In genomic region chr2:80594215-80594918, GRCm38 (mm10) we compare ENCODE assay signal across 23 mouse cellular contexts. TPM values are rescaled to one million over a fixed set of nuclear protein-coding genes. Genes with fewer than 3 reads are reported as not detected.
DNase-seq lines count a peak whose midpoint lies in the region; ATAC-seq and TF ChIP-seq lines count a peak whose summit lies in the region.
"Had no signal": no experiment of that assay in that cellular context is flagged by ENCODE, and none has a peak within 500 bp of the region (broad histone marks: within the 10 kb centered on the region; RNA-seq: fewer than 3 reads in every experiment).

No protein-coding gene starts in this region.

- intact Hi-C loops in left cerebral cortex, adult 2 months (cut with DNase I): no loop called here

- TF ChIP-seq CTCF in left cerebral cortex, adult 2 months (IDR thresholded peaks at IDR 0.05): no peak

- H3K4me2 ChIP-seq in forebrain, embryonic 13.5 days: no peak overlapping the region
- no peak overlapping the region for H3K4me2 ChIP-seq in hindbrain, embryonic 11.5 days (replicated peaks; ENCODE audit: low read depth, low read length)
- H3K4me2 ChIP-seq: heart, embryonic 15.5 days; liver, embryonic 12.5 days; lung, embryonic 14.5 days; midbrain, embryonic 12.5 days had no signal

- H3K9me3 ChIP-seq in forebrain, embryonic 13.5 days (replicated peaks): no peaks in the 10 kb centered on the region
- H3K9me3 ChIP-seq in forebrain, embryonic 10.5 days: no peaks in the 10 kb centered on the region
- no peaks in the 10 kb centered on the region for H3K9me3 ChIP-seq in hindbrain, embryonic 11.5 days (ENCODE audit: control insufficient read depth, low read length)
- H3K9me3 ChIP-seq: G1E; heart, embryonic 15.5 days; hindbrain, embryonic 10.5 days; liver, embryonic 12.5 days; midbrain, embryonic 12.5 days had no signal

- H3K4me3 ChIP-seq in forebrain, embryonic 13.5 days: no peak overlapping the region
- no peak overlapping the region for H3K4me3 ChIP-seq in forebrain, embryonic 10.5 days
- no peak overlapping the region for H3K4me3 ChIP-seq in left cerebral cortex, adult 2 months
- no peak overlapping the region for H3K4me3 ChIP-seq in hindbrain, embryonic 11.5 days (ENCODE audit: low read depth, low read length)
- H3K4me3 ChIP-seq: erythroblast, embryonic 14.5 days; heart, adult 2 months; heart, embryonic 15.5 days; hindbrain, embryonic 10.5 days; liver, embryonic 12.5 days; midbrain, embryonic 12.5 days had no signal

- ATAC-seq in forebrain, embryonic 13.5 days: peak; percentile 51; the same call in 1 of the 2 replicates
- no peak for ATAC-seq in hindbrain, embryonic 11.5 days (ENCODE audit: low FRiP score)
- ATAC-seq in megakaryocyte, adult 5-6 weeks (ENCODE audit: poor library complexity, severe bottlenecking): no peak
- ATAC-seq: CD4-positive, CD25-positive, alpha-beta regulatory T cell, adult 4 months; liver, embryonic 12.5 days had no signal

- 81% methylated on average over 4 of the region's 4 CpGs for WGBS in forebrain, embryonic 13.5 days
- WGBS in forebrain, embryonic 10.5 days: 76% methylated on average over 4 of the region's 4 CpGs
- 70% methylated on average over 4 of the region's 4 CpGs for WGBS in hindbrain, embryonic 11.5 days

- H3K27ac ChIP-seq in forebrain, embryonic 13.5 days: no peak overlapping the region
- H3K27ac ChIP-seq in forebrain, embryonic 10.5 days: no peak overlapping the region
- peak overlapping the region; percentile 82 for H3K27ac ChIP-seq in left cerebral cortex, adult 2 months
- no peak overlapping the region for H3K27ac ChIP-seq in hindbrain, embryonic 11.5 days (ENCODE audit: low read depth, low read length)
- H3K27ac ChIP-seq: heart, adult 2 months; heart, embryonic 15.5 days; hindbrain, embryonic 10.5 days; liver, embryonic 12.5 days; macrophage; midbrain, embryonic 12.5 days had no signal

- H3K36me3 ChIP-seq in forebrain, embryonic 13.5 days (ENCODE audit: poor library complexity, severe bottlenecking): no peaks in the 10 kb centered on the region
- no peaks in the 10 kb centered on the region for H3K36me3 ChIP-seq in forebrain, embryonic 10.5 days (replicated peaks)
- no peaks in the 10 kb centered on the region for H3K36me3 ChIP-seq in hindbrain, embryonic 11.5 days (ENCODE audit: control insufficient read depth, insufficient read depth, low read length)
- H3K36me3 ChIP-seq: G1E; heart, embryonic 15.5 days; hindbrain, embryonic 10.5 days; liver, embryonic 12.5 days; midbrain, embryonic 12.5 days had no signal

- H3K4me1 ChIP-seq in forebrain, embryonic 13.5 days: no peaks in the 10 kb centered on the region
- H3K4me1 ChIP-seq in forebrain, embryonic 10.5 days: peaks cover 3% of the 10 kb centered on the region; the same call in 1 of the 2 replicates
- H3K4me1 ChIP-seq in hindbrain, embryonic 11.5 days (replicated peaks; ENCODE audit: control insufficient read depth, insufficient read depth, low read length): no peaks in the 10 kb centered on the region
- H3K4me1 ChIP-seq: heart, embryonic 15.5 days; hindbrain, embryonic 10.5 days; midbrain, embryonic 12.5 days had no signal

- H3K9ac ChIP-seq in forebrain, embryonic 13.5 days: no peak overlapping the region
- H3K9ac ChIP-seq in hindbrain, embryonic 11.5 days (ENCODE audit: low read depth, low read length): no peak overlapping the region
- H3K9ac ChIP-seq: heart, embryonic 15.5 days; liver, embryonic 12.5 days; lung, embryonic 14.5 days; midbrain, embryonic 12.5 days had no signal

- DNase-seq in forebrain, embryonic 10.5 days (ENCODE audit: extremely low spot score, low spot score): no peak
- peak; percentile 51 for DNase-seq in right cerebral cortex, adult 18-20 months
- no peak for DNase-seq in right cerebral cortex, adult 2 months (ENCODE audit: low spot score in 2 of 2)
- DNase-seq in left cerebral cortex, adult 2 months (ENCODE audit: extremely low spot score in 1 of 2, low spot score in 2 of 2): no peak
- peak; percentile 88 for DNase-seq in telencephalon, adult 2 months (ENCODE audit: low read depth, low spot score)
- no peak for DNase-seq in hindbrain, embryonic 11.5 days (ENCODE audit: low spot score)
- DNase-seq: cerebellum, adult 11 months; cerebellum, postnatal 36 days; gastrocnemius, postnatal 10 days; heart, adult 2 months; kidney, adult 8-10 months; kidney, postnatal 36 days; lung, embryonic 14.5 days had no signal

- no peaks in the 10 kb centered on the region for H3K27me3 ChIP-seq in forebrain, embryonic 13.5 days
- no peaks in the 10 kb centered on the region for H3K27me3 ChIP-seq in forebrain, embryonic 10.5 days (ENCODE audit: poor library complexity, severe bottlenecking)
- no peaks in the 10 kb centered on the region for H3K27me3 ChIP-seq in hindbrain, embryonic 11.5 days (ENCODE audit: control insufficient read depth, insufficient read depth, low read length)
- H3K27me3 ChIP-seq: heart, embryonic 15.5 days; midbrain, embryonic 12.5 days had no signal

RNA-seq across cellular contexts. Expression of gene Nckap1, which starts 13.2 kb away (rescaled TPM):
- polyA plus RNA-seq in forebrain, embryonic 13.5 days (2015; fragmentation: Nextera tagmentation; extraction: Ambion mirVana): 58.5 and 59.5 TPM in 2 replicates
- polyA plus RNA-seq in forebrain, embryonic 10.5 days (2016; fragmentation: Nextera tagmentation; extraction: Ambion mirVana): 55.1 and 60.6 TPM in 2 replicates
- 100 to 1,000 TPM; 390 to 416 TPM for total RNA-seq in left cerebral cortex, adult 2 months (2021)
- 70.3 and 71.2 TPM in 2 replicates for polyA plus RNA-seq in hindbrain, embryonic 11.5 days (2014; fragmentation: Nextera tagmentation; extraction: Ambion mirVana)
- 0.40 and 0.73 TPM in 2 replicates for total RNA-seq in megakaryocyte, adult 5-6 weeks (2015)
- 0.81 TPM in 2 replicates for total RNA-seq in megakaryocyte, adult 5-6 weeks (2017)

RNA-seq across cellular contexts. Expression of gene Dusp19, which starts 22.5 kb away (rescaled TPM):
- polyA plus RNA-seq in forebrain, embryonic 13.5 days (2015; fragmentation: Nextera tagmentation; extraction: Ambion mirVana): 16.5 TPM in 2 replicates
- 15.0 and 15.5 TPM in 2 replicates for polyA plus RNA-seq in forebrain, embryonic 10.5 days (2016; fragmentation: Nextera tagmentation; extraction: Ambion mirVana)
- 10 to 100 TPM; 22.3 to 25.9 TPM for total RNA-seq in left cerebral cortex, adult 2 months (2021)
- polyA plus RNA-seq in hindbrain, embryonic 11.5 days (2014; fragmentation: Nextera tagmentation; extraction: Ambion mirVana): 19.8 and 20.2 TPM in 2 replicates
- total RNA-seq in megakaryocyte, adult 5-6 weeks (2015): 4.6 and 4.7 TPM in 2 replicates
- total RNA-seq in megakaryocyte, adult 5-6 weeks (2017): 1.8 and 3.1 TPM in 2 replicates
- polyA plus RNA-seq: erythroblast, embryonic 14.5 days had no signal

RNA-seq across cellular contexts. Expression of gene Nup35, which starts 22.7 kb away (rescaled TPM):
- 60.6 and 62.9 TPM in 2 replicates for polyA plus RNA-seq in forebrain, embryonic 13.5 days (2015; fragmentation: Nextera tagmentation; extraction: Ambion mirVana)
- polyA plus RNA-seq in forebrain, embryonic 10.5 days (2016; fragmentation: Nextera tagmentation; extraction: Ambion mirVana): 68.4 and 69.2 TPM in 2 replicates
- 10 to 100 TPM; 15.2 to 15.7 TPM for total RNA-seq in left cerebral cortex, adult 2 months (2021)
- 64.5 and 65.1 TPM in 2 replicates for polyA plus RNA-seq in hindbrain, embryonic 11.5 days (2014; fragmentation: Nextera tagmentation; extraction: Ambion mirVana)
- total RNA-seq in megakaryocyte, adult 5-6 weeks (2015): 22.4 and 32.9 TPM in 2 replicates
- 23.7 and 31.8 TPM in 2 replicates for total RNA-seq in megakaryocyte, adult 5-6 weeks (2017)

Comparison
In these comparisons a context has a peak if more than half of its experiments do, and no peak if none do; other contexts are left out.
1. DNase-seq: peak in right cerebral cortex, adult 18-20 months (single experiment) and telencephalon, adult 2 months (single experiment); none in forebrain, embryonic 10.5 days (single experiment), right cerebral cortex, adult 2 months (0 of 2), left cerebral cortex, adult 2 months (0 of 2) and hindbrain, embryonic 11.5 days (single experiment).